Mouse (Mus musculus): ENCODE measurements around the gene Inafm1. TPM values are rescaled to one million over a fixed set of nuclear protein-coding genes. Genes with fewer than 3 reads are reported as not detected.

Gene Inafm1
- polyA plus RNA-seq, 2 experiments = 24.3 to 48.7 TPM

- ATAC-seq (ENCODE audit: low FRiP score, low read depth) (no peak), DNase-seq (ENCODE audit: low spot score) (no peak)
- Histone ChIP-seq H3K4me2 (replicated peaks; ENCODE audit: low read depth, low read length, severe bottlenecking) (no peak overlapping the region), H3K27ac (replicated peaks; ENCODE audit: low read depth, low read length) (no peak overlapping the region), H3K27me3 (ENCODE audit: control insufficient read depth, insufficient read depth, low read length) (no peaks in the 10 kb centered on the region), H3K4me1 (ENCODE audit: control insufficient read depth, insufficient read depth, low read length) (no peaks in the 10 kb centered on the region), H3K4me3 (replicated peaks; ENCODE audit: low read length) (no peak overlapping the region), H3K9ac (ENCODE audit: low read depth, low read length, severe bottlenecking) (no peak overlapping the region), H3K9me3 (ENCODE audit: control insufficient read depth, low read length) (no peaks in the 10 kb centered on the region), H3K36me3 (ENCODE audit: control insufficient read depth, insufficient read depth, low read length) (no peaks in the 10 kb centered on the region)
- WGBS = 68% methylated on average over 4 of the region's 4 CpGs
- no peak for TF ChIP-seq POLR2A (IDR thresholded peaks at IDR 0.05; ENCODE audit: borderline replicate concordance, extremely low read depth, insufficient read depth, insufficient read length)
Observed at GRCm38 (mm10) chr7:16254195-16254594, 19.2 kb downstream of the Inafm1 start.

GRCm38 (mm10) chr7:16250687-16251086, 22.7 kb downstream of the Inafm1 start:
- TF ChIP-seq POLR2A (IDR thresholded peaks at IDR 0.05; ENCODE audit: borderline replicate concordance, extremely low read depth, insufficient read depth, insufficient read length) = no peak
- H3K4me2 ChIP-seq (replicated peaks; ENCODE audit: low read depth, low read length, severe bottlenecking) = no peak overlapping the region
- DNase-seq (ENCODE audit: low spot score) = no peak

GRCm38 (mm10) chr7:16245958-16246357, 27.5 kb downstream of the Inafm1 start:
- TF ChIP-seq POLR2A (IDR thresholded peaks at IDR 0.05; ENCODE audit: borderline replicate concordance, extremely low read depth, insufficient read depth, insufficient read length) = no peak
- H3K4me2 ChIP-seq (replicated peaks; ENCODE audit: low read depth, low read length, severe bottlenecking) = no peak overlapping the region
- H3K9ac ChIP-seq (ENCODE audit: low read depth, low read length, severe bottlenecking) = no peak overlapping the region
- no peaks in the 10 kb centered on the region for H3K36me3 ChIP-seq (ENCODE audit: control insufficient read depth, insufficient read depth, low read length)
- H3K9me3 ChIP-seq (ENCODE audit: control insufficient read depth, low read length) = no peaks in the 10 kb centered on the region
- H3K4me1 ChIP-seq (ENCODE audit: control insufficient read depth, insufficient read depth, low read length) = no peaks in the 10 kb centered on the region
- H3K27me3 ChIP-seq (ENCODE audit: control insufficient read depth, insufficient read depth, low read length) = no peaks in the 10 kb centered on the region
- ATAC-seq (ENCODE audit: low FRiP score, low read depth) = no peak
- no peak overlapping the region for H3K4me3 ChIP-seq (replicated peaks; ENCODE audit: low read length)
- no peak for DNase-seq (ENCODE audit: low spot score)
- WGBS = 47% methylated on average over 1 of the region's 4 CpGs
- no peak overlapping the region for H3K27ac ChIP-seq (replicated peaks; ENCODE audit: low read depth, low read length)

More at GRCm38 (mm10) chr7:16250687-16251086, 22.7 kb downstream of the Inafm1 start:
- Histone ChIP-seq H3K4me1 (ENCODE audit: control insufficient read depth, insufficient read depth, low read length) (no peaks in the 10 kb centered on the region), H3K9me3 (ENCODE audit: control insufficient read depth, low read length) (no peaks in the 10 kb centered on the region), H3K4me3 (replicated peaks; ENCODE audit: low read length) (no peak overlapping the region), H3K27ac (replicated peaks; ENCODE audit: low read depth, low read length) (no peak overlapping the region), H3K36me3 (ENCODE audit: control insufficient read depth, insufficient read depth, low read length) (no peaks in the 10 kb centered on the region), H3K27me3 (ENCODE audit: control insufficient read depth, insufficient read depth, low read length) (no peaks in the 10 kb centered on the region), H3K9ac (ENCODE audit: low read depth, low read length, severe bottlenecking) (no peak overlapping the region)
- 85% methylated on average over 5 of the region's 5 CpGs for WGBS
- no peak for ATAC-seq (ENCODE audit: low FRiP score, low read depth)

- DNase-seq (ENCODE audit: low spot score) (no peak), ATAC-seq (ENCODE audit: low FRiP score, low read depth) (no peak)
- WGBS = 68% methylated on average over 5 of the region's 5 CpGs
- Histone ChIP-seq H3K9me3 (ENCODE audit: control insufficient read depth, low read length) (no peaks in the 10 kb centered on the region), H3K27ac (replicated peaks; ENCODE audit: low read depth, low read length) (no peak within 1 kb of the TSS), H3K4me3 (replicated peaks; ENCODE audit: low read length) (no peak within 1 kb of the TSS), H3K36me3 (ENCODE audit: control insufficient read depth, insufficient read depth, low read length) (no peaks in the 10 kb centered on the region), H3K9ac (ENCODE audit: low read depth, low read length, severe bottlenecking) (no peak within 1 kb of the TSS), H3K4me1 (ENCODE audit: control insufficient read depth, insufficient read depth, low read length) (no peaks in the 10 kb centered on the region), H3K27me3 (ENCODE audit: control insufficient read depth, insufficient read depth, low read length) (no peaks in the 10 kb centered on the region), H3K4me2 (replicated peaks; ENCODE audit: low read depth, low read length, severe bottlenecking) (no peak within 1 kb of the TSS)
- TF ChIP-seq POLR2A (IDR thresholded peaks at IDR 0.05; ENCODE audit: borderline replicate concordance, extremely low read depth, insufficient read depth, insufficient read length) = no peak
Observed at GRCm38 (mm10) chr7:16244067-16244466, 29.4 kb downstream of the Inafm1 start, which contains the start of gene C5ar2. C5ar2 (minus strand) TSS chr7:16244154.

- H3K36me3 ChIP-seq (ENCODE audit: control insufficient read depth, insufficient read depth, low read length) = no peaks in the 10 kb centered on the region
- no peak overlapping the region for H3K4me3 ChIP-seq (replicated peaks; ENCODE audit: low read length)
- H3K4me1 ChIP-seq (ENCODE audit: control insufficient read depth, insufficient read depth, low read length) = no peaks in the 10 kb centered on the region
- H3K9ac ChIP-seq (ENCODE audit: low read depth, low read length, severe bottlenecking) = no peak overlapping the region
- no peak overlapping the region for H3K27ac ChIP-seq (replicated peaks; ENCODE audit: low read depth, low read length)
- no peak for TF ChIP-seq POLR2A (IDR thresholded peaks at IDR 0.05; ENCODE audit: borderline replicate concordance, extremely low read depth, insufficient read depth, insufficient read length)
- no peaks in the 10 kb centered on the region for H3K9me3 ChIP-seq (ENCODE audit: control insufficient read depth, low read length)
- ATAC-seq (ENCODE audit: low FRiP score, low read depth) = no peak
- 66% methylated on average over 6 of the region's 6 CpGs for WGBS
- no peak overlapping the region for H3K4me2 ChIP-seq (replicated peaks; ENCODE audit: low read depth, low read length, severe bottlenecking)
- no peaks in the 10 kb centered on the region for H3K27me3 ChIP-seq (ENCODE audit: control insufficient read depth, insufficient read depth, low read length)
- no peak for DNase-seq (ENCODE audit: low spot score)
Observed at GRCm38 (mm10) chr7:16242198-16242597, 31.2 kb downstream of the Inafm1 start.

GRCm38 (mm10) chr7:16241787-16242186, 31.6 kb downstream of the Inafm1 start:
- WGBS = 59% methylated on average over 11 of the region's 11 CpGs
- DNase-seq (ENCODE audit: low spot score) (no peak), ATAC-seq (ENCODE audit: low FRiP score, low read depth) (no peak)
- H3K27me3 ChIP-seq (ENCODE audit: control insufficient read depth, insufficient read depth, low read length) = no peaks in the 10 kb centered on the region
- H3K4me1 ChIP-seq (ENCODE audit: control insufficient read depth, insufficient read depth, low read length) = no peaks in the 10 kb centered on the region
- no peak overlapping the region for H3K4me3 ChIP-seq (replicated peaks; ENCODE audit: low read length)
- H3K9ac ChIP-seq (ENCODE audit: low read depth, low read length, severe bottlenecking) = no peak overlapping the region
- no peaks in the 10 kb centered on the region for H3K9me3 ChIP-seq (ENCODE audit: control insufficient read depth, low read length)
- no peak for TF ChIP-seq POLR2A (IDR thresholded peaks at IDR 0.05; ENCODE audit: borderline replicate concordance, extremely low read depth, insufficient read depth, insufficient read length)
- H3K4me2 ChIP-seq (replicated peaks; ENCODE audit: low read depth, low read length, severe bottlenecking) = no peak overlapping the region
- no peak overlapping the region for H3K27ac ChIP-seq (replicated peaks; ENCODE audit: low read depth, low read length)
- H3K36me3 ChIP-seq (ENCODE audit: control insufficient read depth, insufficient read depth, low read length) = no peaks in the 10 kb centered on the region
